Mouse (Mus musculus) stomach, postnatal 0 days (tissue): ENCODE measurements around the gene Zbtb9. TPM values are rescaled to one million over a fixed set of nuclear protein-coding genes. Genes with fewer than 3 reads are reported as not detected.
A peak's percentile ranks its signal among the peaks of the same experiment; 100 is the strongest.

Source experiments
- ATAC-seq: fragments of 200-750 bp; cut with Nextera tagmentation; 2 replicates; pipeline ENCODE4 v1.8.0; 2017; ENCODE audit not compliant: low FRiP score, low TSS enrichment
- DNase-seq: peaks from one replicate; pipeline ENCODE4 v3.0.0-alpha.2; 2016; ENCODE audit warnings: low spot score
- H3K27ac ChIP-seq: fragments of 300-500 bp; sonication (generic); replicated peaks from 2 replicates; pipeline ENCODE4 v1.5.1; 2014; ENCODE audit warnings: mild to moderate bottlenecking, control low read depth
- H3K27me3 ChIP-seq: fragments of 300-500 bp; sonication (generic); 2 replicates; pipeline ENCODE4 v1.6.1; 2014; ENCODE audit warnings: low read length; ENCODE audit not compliant: control insufficient read depth, insufficient read depth
- H3K36me3 ChIP-seq: fragments of 300-500 bp; sonication (generic); 2 replicates; pipeline ENCODE4 v1.6.1; 2014; ENCODE audit warnings: low read length, mixed read lengths; ENCODE audit not compliant: control insufficient read depth, insufficient read depth
- H3K4me1 ChIP-seq: fragments of 300-500 bp; sonication (generic); replicated peaks from 2 replicates; pipeline ENCODE4 v1.6.1; 2014; ENCODE audit warnings: antibody characterized with exemption; ENCODE audit not compliant: control insufficient read depth, insufficient read depth
- H3K4me2 ChIP-seq: fragments of 300-500 bp; sonication (generic); replicated peaks from 2 replicates; pipeline ENCODE4 v1.6.1; 2014; ENCODE audit warnings: low read depth, mild to moderate bottlenecking, control low read depth, moderate library complexity
- H3K4me3 ChIP-seq: fragments of 300-500 bp; sonication (generic); 2 replicates; pipeline ENCODE4 v1.5.1; 2014; ENCODE audit warnings: low read depth, low read length, control low read depth
- H3K9ac ChIP-seq: fragments of 300-500 bp; sonication (generic); 2 replicates; pipeline ENCODE4 v1.6.1; 2014; ENCODE audit warnings: mild to moderate bottlenecking, low read length, control low read depth, mixed read lengths
- H3K9me3 ChIP-seq: fragments of 300-500 bp; sonication (generic); 2 replicates; pipeline ENCODE4 v1.6.1; 2016; ENCODE audit warnings: low read length; ENCODE audit not compliant: control insufficient read depth
- CTCF ChIP-seq: IDR thresholded peaks from 2 replicates; pipeline ENCODE4 v1.5.1; 2016; ENCODE audit warnings: antibody characterized with exemption, low read depth, mild to moderate bottlenecking, moderate library complexity
- EP300 ChIP-seq: optimal IDR thresholded peaks from 2 replicates; pipeline ENCODE3; 2016; ENCODE audit warnings: antibody characterized with exemption
- WGBS: fragments of 180-500 bp; shearing (Covaris S2); extraction: QIAGEN DNeasy Blood & Tissue Kit; methylation state at CpG from one replicate; pipeline ENCODE4 v1.1.7; 2014; 5-methylcytosine and 5-hydroxymethylcytosine counted together
- polyA plus RNA-seq: library from polyadenylated mRNA; unstranded; fragments of >200 nt; fragmentation: Nextera tagmentation; extraction: Ambion mirVana; gene quantifications from 2 replicates; pipeline ENCODE4 v1.2.1, GENCODE M21; 2015

The Zbtb9 gene
- polyA plus RNA-seq, 1 experiment from 2014 or later, result 6.9 TPM

GRCm38 (mm10) chr17:26945824-26946495, 27.0 kb upstream of the Zbtb9 start:
- no peak for ATAC-seq
- peak overlapping the region; percentile 37 for H3K4me3 ChIP-seq
- no peaks in the 10 kb centered on the region for H3K36me3 ChIP-seq
- H3K27me3 ChIP-seq, result no peaks in the 10 kb centered on the region
- TF ChIP-seq CTCF (no peak), EP300 (no peak)
- no peaks in the 10 kb centered on the region for H3K9me3 ChIP-seq
- no peak for DNase-seq
- WGBS, result 35% methylated on average over 13 of the region's 13 CpGs
- peak overlapping the region; percentile 65; the same call in 1 of the 2 replicates for H3K27ac ChIP-seq
- H3K9ac ChIP-seq, result peak overlapping the region; percentile 55
- H3K4me2 ChIP-seq, result peak overlapping the region; percentile 73
- peaks cover 2% of the 10 kb centered on the region; the same call in 1 of the 2 replicates for H3K4me1 ChIP-seq

- Histone ChIP-seq H3K36me3 (no peaks in the 10 kb centered on the region), H3K9me3 (no peaks in the 10 kb centered on the region), H3K4me2 (peak overlapping the region; percentile 73), H3K4me3 (peak overlapping the region; percentile 37), H3K27ac (peak overlapping the region; percentile 65), H3K4me1 (peaks cover 4% of the 10 kb centered on the region; the same call in 1 of the 2 replicates), H3K27me3 (no peaks in the 10 kb centered on the region), H3K9ac (peak overlapping the region; percentile 55)
- DNase-seq, result peak; percentile 78
- WGBS, result 5% methylated on average over 35 of the region's 37 CpGs
- TF ChIP-seq CTCF (peak; percentile 56), EP300 (no peak)
- ATAC-seq, result peak; percentile 66
Observed at GRCm38 (mm10) chr17:26946567-26946966, 26.4 kb upstream of the Zbtb9 start.

- Histone ChIP-seq H3K4me1 (peaks cover 4% of the 10 kb centered on the region; the same call in 1 of the 2 replicates), H3K27ac (no peak overlapping the region), H3K9ac (no peak overlapping the region), H3K27me3 (no peaks in the 10 kb centered on the region), H3K9me3 (no peaks in the 10 kb centered on the region), H3K4me2 (no peak overlapping the region), H3K36me3 (no peaks in the 10 kb centered on the region), H3K4me3 (no peak overlapping the region)
- ATAC-seq (no peak), DNase-seq (no peak)
- 72% methylated on average over 12 of the region's 12 CpGs for WGBS
- TF ChIP-seq EP300 (no peak), CTCF (no peak)
Observed at GRCm38 (mm10) chr17:26947231-26948100, 25.5 kb upstream of the Zbtb9 start.

- Histone ChIP-seq H3K9ac (peak overlapping the region; percentile 67), H3K9me3 (no peaks in the 10 kb centered on the region), H3K4me2 (peak overlapping the region; percentile 100), H3K36me3 (no peaks in the 10 kb centered on the region), H3K4me3 (peak overlapping the region; percentile 59), H3K27ac (0 out of 2 replicates have a peak overlapping the region, but pooled peaks have one; percentile 9), H3K4me1 (peaks cover 4% of the 10 kb centered on the region), H3K27me3 (no peaks in the 10 kb centered on the region)
- TF ChIP-seq CTCF, result peak; percentile 22
- TF ChIP-seq EP300, result no peak
- peak; percentile 52 for DNase-seq
- under 1% methylated on average over 39 of the region's 87 CpGs for WGBS
- ATAC-seq, result no peak
Observed at GRCm38 (mm10) chr17:26948316-26949050, 24.5 kb upstream of the Zbtb9 start.

GRCm38 (mm10) chr17:26949051-26949577, 23.9 kb upstream of the Zbtb9 start:
- no peaks in the 10 kb centered on the region for H3K9me3 ChIP-seq
- DNase-seq (no peak), ATAC-seq (peak; percentile 21)
- H3K27me3 ChIP-seq, result no peaks in the 10 kb centered on the region
- peaks cover 4% of the 10 kb centered on the region for H3K4me1 ChIP-seq
- 13% methylated on average over 13 of the region's 14 CpGs for WGBS
- peak overlapping the region; percentile 59 for H3K4me3 ChIP-seq
- no peak overlapping the region for H3K27ac ChIP-seq
- peak overlapping the region; percentile 67; the same call in 1 of the 2 replicates for H3K9ac ChIP-seq
- H3K36me3 ChIP-seq, result no peaks in the 10 kb centered on the region
- H3K4me2 ChIP-seq, result peak overlapping the region; percentile 100
- TF ChIP-seq EP300, result no peak
- peak; percentile 56 for TF ChIP-seq CTCF
